Mouse (Mus musculus) ES-E14 (cell line): ENCODE measurements at regions not wholly inside any gene's neighbourhood (a gene's known extent, or its start where the extent isn't known, plus 50 kb on each side); places are given as distances from the start of the nearest gene placed in this dataset.

Experiments used
- DNase-seq: peaks from one replicate; pipeline ENCODE4 v3.0.0-alpha.2; 2013; ENCODE audit warnings: low read depth, low spot score
- H3K27ac ChIP-seq: 2 replicates; pipeline ENCODE4 v1.5.1; 2012; ENCODE audit warnings: low read depth, mild to moderate bottlenecking, low read length, moderate library complexity, mixed read lengths; ENCODE audit not compliant: poor library complexity, insufficient read depth, severe bottlenecking
- H3K36me3 ChIP-seq: 2 replicates; pipeline ENCODE4 v1.6.1; 2012; ENCODE audit warnings: mild to moderate bottlenecking, low read length, moderate library complexity, mixed read lengths; ENCODE audit not compliant: control insufficient read depth, poor library complexity, insufficient read depth, severe bottlenecking
- H3K4me1 ChIP-seq, 2 experiments: fragments of 150-350 bp in 1 of 2; sonication (generic) in 1 of 2; 2 replicates each; pipeline ENCODE4 v1.6.1; 2012; ENCODE audit warnings: low read length in 2 of 2, mild to moderate bottlenecking in 1 of 2, mixed read lengths in 1 of 2; ENCODE audit not compliant: control insufficient read depth in 2 of 2, insufficient read depth in 2 of 2, poor library complexity in 1 of 2
- H3K4me3 ChIP-seq, 2 experiments: fragments of 150-350 bp in 1 of 2; sonication (generic) in 1 of 2; 2 replicates each; pipeline ENCODE4 v1.5.1; 2012; ENCODE audit warnings: low read length in 2 of 2, low read depth in 1 of 2, mild to moderate bottlenecking in 1 of 2, mixed read lengths in 1 of 2; ENCODE audit not compliant: insufficient read depth in 1 of 2, poor library complexity in 1 of 2, severe bottlenecking in 1 of 2
- H3K9ac ChIP-seq: 2 replicates; pipeline ENCODE4 v1.6.1; 2012; ENCODE audit warnings: low read depth, mild to moderate bottlenecking, low read length, mixed read lengths; ENCODE audit not compliant: poor library complexity, insufficient read depth, severe bottlenecking
- H3K9me3 ChIP-seq: fragments of 150-350 bp; sonication (generic); 2 replicates; pipeline ENCODE4 v1.6.1; 2012; ENCODE audit warnings: low read depth, mild to moderate bottlenecking, low read length; ENCODE audit not compliant: control insufficient read depth, insufficient read depth
- CHD2 ChIP-seq: IDR thresholded peaks from 2 replicates; pipeline ENCODE4 v1.6.1; 2014; ENCODE audit warnings: mild to moderate bottlenecking, low read depth, low read length, inconsistent platforms
- HCFC1 ChIP-seq: IDR thresholded peaks from 2 replicates; pipeline ENCODE4 v1.6.1; 2012; ENCODE audit warnings: low read length, inconsistent platforms, borderline replicate concordance; ENCODE audit not compliant: insufficient read depth
- MAFK ChIP-seq: IDR thresholded peaks from 2 replicates; pipeline ENCODE4 v1.6.1; 2014; ENCODE audit warnings: mild to moderate bottlenecking, low read depth, low read length, inconsistent platforms; ENCODE audit not compliant: insufficient read depth
- ZC3H11A ChIP-seq: IDR thresholded peaks from 2 replicates; pipeline ENCODE4 v1.6.1; 2012; ENCODE audit warnings: low read depth, mild to moderate bottlenecking, inconsistent platforms, low read length, borderline replicate concordance
- ZNF384 ChIP-seq: IDR thresholded peaks from 2 replicates; pipeline ENCODE4 v1.6.1; 2012; ENCODE audit warnings: low read depth, low read length, inconsistent platforms
- in situ Hi-C, 2 experiments: fragments of 600-800 bp; cut with MboI; formaldehyde crosslinking; loops; one replicate each; pipeline ENCODE4 v1.15.1; 2025; ENCODE audit warnings: low sequenced_read_pairs in 2 of 2, inconsistent platforms in 1 of 2; ENCODE audit not compliant: unreplicated experiment in 2 of 2

GRCm38 (mm10) chr1:83862541-83862940, 454.5 kb upstream of the Sphkap start:
- H3K9ac ChIP-seq, result no peak overlapping the region
- H3K9me3 ChIP-seq, result no peaks in the 10 kb centered on the region
- no peaks in the 10 kb centered on the region for H3K36me3 ChIP-seq
- H3K27ac ChIP-seq, result no peak overlapping the region
- TF ChIP-seq MAFK (no peak), ZNF384 (no peak), ZC3H11A (no peak), CHD2 (no peak), HCFC1 (no peak)
- H3K4me1 ChIP-seq, result no peaks in the 10 kb centered on the region
- H3K4me3 ChIP-seq, result no peak overlapping the region
- in situ Hi-C loops, result no loop called here
- DNase-seq, result no peak

- Histone ChIP-seq H3K9me3 (no peaks in the 10 kb centered on the region), H3K9ac (no peak overlapping the region), H3K4me1 (no peaks in the 10 kb centered on the region), H3K27ac (no peak overlapping the region), H3K4me3 (no peak overlapping the region), H3K36me3 (no peaks in the 10 kb centered on the region)
- TF ChIP-seq ZNF384 (no peak), MAFK (no peak), ZC3H11A (no peak), HCFC1 (no peak), CHD2 (no peak)
- no peak for DNase-seq
- in situ Hi-C loops, result no loop called here
These were observed 454.1 kb upstream of the Sphkap start for GRCm38 (mm10) chr1:83862128-83862527.

DNA sequence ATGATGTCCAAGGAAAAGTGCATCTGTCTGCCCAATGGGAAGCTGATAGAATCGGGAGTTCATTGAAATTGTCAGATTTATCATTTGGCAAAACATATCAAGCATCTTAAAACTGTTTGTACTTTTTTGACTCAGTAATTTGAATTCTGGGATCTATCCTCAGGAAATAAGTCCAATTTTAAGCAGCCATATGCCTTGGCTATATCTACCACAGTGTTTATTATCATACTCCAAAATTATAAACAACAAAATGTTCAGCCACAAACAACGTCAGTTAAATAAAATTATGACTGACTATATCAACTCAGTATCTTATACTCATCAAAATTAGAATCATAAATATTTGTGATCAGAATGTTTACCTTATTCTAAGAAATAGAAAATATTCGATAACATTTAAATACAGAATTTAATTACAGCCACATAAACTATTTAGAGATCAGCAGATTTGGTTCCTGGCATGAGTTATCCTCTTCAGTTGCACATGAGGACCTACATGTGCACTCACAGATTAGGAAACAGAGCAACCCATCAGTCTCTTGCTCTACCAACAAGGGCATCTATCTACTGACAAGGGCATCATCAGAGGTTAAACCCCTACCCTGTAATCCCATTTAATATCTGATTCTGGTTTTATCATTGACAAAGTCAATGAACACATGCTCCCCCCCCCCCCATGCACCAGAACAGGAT, 451.9 kb upstream of the Sphkap start:
- TF ChIP-seq ZC3H11A, result no peak
- no peak for TF ChIP-seq ZNF384
- TF ChIP-seq CHD2, result no peak
- TF ChIP-seq MAFK, result no peak
- Histone ChIP-seq H3K36me3 (no peaks in the 10 kb centered on the region), H3K4me3 (no peak overlapping the region), H3K4me1 (no peaks in the 10 kb centered on the region), H3K9ac (no peak overlapping the region), H3K27ac (no peak overlapping the region), H3K9me3 (no peaks in the 10 kb centered on the region)
- in situ Hi-C loops, result no loop called here
- no peak for DNase-seq

DNA sequence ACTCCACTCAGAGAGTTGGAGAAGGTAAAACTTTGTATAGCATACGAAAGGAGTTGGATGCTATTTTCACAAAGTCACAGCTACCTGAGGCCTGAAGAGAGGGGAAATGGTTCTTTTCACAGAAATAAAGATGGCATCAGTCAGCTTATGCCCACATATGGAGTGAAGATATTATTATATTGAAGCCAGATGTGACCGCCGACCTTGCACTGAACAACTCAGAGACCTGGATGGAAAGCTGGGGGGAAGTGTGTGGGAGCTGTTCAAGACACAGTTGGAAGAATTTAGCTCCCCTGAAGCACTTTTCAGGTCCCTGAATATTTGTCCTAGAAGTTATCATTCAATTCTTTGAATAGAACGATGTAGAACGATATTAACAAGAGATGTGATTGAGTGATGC, 446.0 kb upstream of the Sphkap start:
- in situ Hi-C loops, result no loop called here
- H3K36me3 ChIP-seq, result no peaks in the 10 kb centered on the region
- DNase-seq, result no peak

DNA sequence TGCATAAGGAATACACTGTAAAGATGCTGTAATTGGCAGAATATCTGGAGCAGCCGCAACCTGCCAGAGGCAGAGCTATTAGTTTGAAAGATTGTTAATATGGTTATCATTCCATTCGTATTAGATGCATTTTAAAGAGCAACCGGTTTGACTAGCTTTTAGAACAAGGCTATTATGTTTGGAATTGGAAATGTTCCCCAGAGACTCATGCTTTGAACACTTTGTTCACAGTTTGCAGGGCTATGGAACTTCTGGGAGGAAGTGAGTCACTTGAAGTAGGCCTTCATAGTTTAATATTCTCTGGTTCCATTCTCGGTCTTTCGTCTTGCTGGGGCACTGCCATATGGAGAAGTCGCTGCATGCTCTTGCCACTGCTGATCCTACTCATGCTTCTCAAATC, 443.1 kb upstream of the Sphkap start:
- Histone ChIP-seq H3K9ac (no peak overlapping the region), H3K4me3 (no peak overlapping the region), H3K27ac (no peak overlapping the region), H3K9me3 (no peaks in the 10 kb centered on the region), H3K4me1 (no peaks in the 10 kb centered on the region), H3K36me3 (no peaks in the 10 kb centered on the region)
- DNase-seq, result no peak
- TF ChIP-seq ZC3H11A (no peak), ZNF384 (no peak), CHD2 (no peak), HCFC1 (no peak), MAFK (no peak)
- in situ Hi-C loops, result no loop called here

More for the DNA sequence above, 446.0 kb upstream of the Sphkap start:
- H3K27ac ChIP-seq, result no peak overlapping the region
- no peaks in the 10 kb centered on the region for H3K4me1 ChIP-seq
- no peak overlapping the region for H3K9ac ChIP-seq
- H3K4me3 ChIP-seq, result no peak overlapping the region
- no peak for TF ChIP-seq ZC3H11A
- no peak for TF ChIP-seq HCFC1
- TF ChIP-seq MAFK, result no peak
- no peak for TF ChIP-seq ZNF384
- TF ChIP-seq CHD2, result no peak
- H3K9me3 ChIP-seq, result no peaks in the 10 kb centered on the region
